Mouse (Mus musculus) cerebellum, adult 18-20 months (tissue): ENCODE data around the gene Tfec.

Experiments used
- DNase-seq, 2 experiments: peaks; one replicate each; pipeline ENCODE4 v3.0.0; 2021

Gene Tfec

GRCm38 (mm10) chr6:16785166-16785565, 113.1 kb downstream of the Tfec start:
- DNase-seq, result no peak
